Mouse (Mus musculus) kidney, adult 2 months (tissue): ENCODE results near the gene Sstr2.

ENCODE experiments used
- CTCF ChIP-seq: fragments of 200-500 bp; conservative IDR thresholded peaks from 2 replicates; pipeline ENCODE4 v1.5.1; 2011; ENCODE audit warnings: low read depth, mild to moderate bottlenecking, control low read depth, low read length, moderate library complexity, mixed read lengths; ENCODE audit not compliant: insufficient read depth, insufficient read length
- POLR2A ChIP-seq: fragments of 200-500 bp; IDR thresholded peaks from one replicate; pipeline ENCODE4 v1.6.1; 2011; ENCODE audit warnings: low read depth, low read length, control low read depth

DNA sequence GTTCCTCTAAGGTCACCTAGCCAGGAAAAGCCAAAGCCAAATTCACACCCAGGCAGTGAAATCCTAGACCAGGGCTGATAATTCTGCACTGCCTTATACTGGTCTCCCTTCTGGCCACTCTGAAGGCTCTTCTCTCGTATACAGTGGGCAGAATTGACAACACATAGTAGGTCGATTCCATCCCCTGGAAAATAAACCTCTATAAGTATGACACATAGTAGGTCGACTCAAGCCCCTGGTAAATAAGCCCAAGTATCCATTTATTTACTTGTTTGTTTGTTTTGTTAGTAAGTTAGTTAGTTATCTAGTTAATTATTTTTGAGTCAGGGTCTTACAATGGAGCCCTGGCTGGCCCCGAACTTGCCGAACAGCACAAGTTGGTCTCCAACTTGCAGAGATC, 24.0 kb upstream of the Sstr2 start:
- TF ChIP-seq CTCF (no peak), POLR2A (no peak)
